Mouse (Mus musculus) CH12.LX (cell line): ENCODE data around the gene Egfl8. TPM values are rescaled to one million over a fixed set of nuclear protein-coding genes. Genes with fewer than 3 reads are reported as not detected.

Source experiments
- DNase-seq: peaks from one replicate; pipeline ENCODE4 v3.0.0-alpha.2; 2013; ENCODE audit errors: extremely low read depth
- H3K27ac ChIP-seq: 2 replicates; pipeline ENCODE4 v1.5.1; 2012; ENCODE audit warnings: low read depth, mild to moderate bottlenecking, control low read depth, moderate library complexity; ENCODE audit not compliant: insufficient read depth
- H3K27me3 ChIP-seq: replicated peaks from 2 replicates; pipeline ENCODE3; 2012; ENCODE audit warnings: inconsistent platforms
- H3K36me3 ChIP-seq, 2 experiments: replicated peaks in 1 of 2; 2 replicates each; pipeline versions ENCODE3 to v1.6.1; 2012; ENCODE audit warnings: inconsistent platforms in 1 of 2, low read length in 1 of 2, mild to moderate bottlenecking in 1 of 2, mixed read lengths in 1 of 2, moderate library complexity in 1 of 2; ENCODE audit not compliant: control insufficient read depth in 1 of 2, insufficient read depth in 1 of 2
- H3K4me1 ChIP-seq, 2 experiments: 2 replicates each; pipeline ENCODE4 v1.6.1; 2012; ENCODE audit warnings: inconsistent platforms in 1 of 2, moderate library complexity in 1 of 2; ENCODE audit not compliant: insufficient read depth in 2 of 2, control insufficient read depth in 1 of 2
- H3K4me2 ChIP-seq: 2 replicates; pipeline ENCODE4 v1.6.1; 2012; ENCODE audit warnings: low read depth, mild to moderate bottlenecking, control low read depth; ENCODE audit not compliant: poor library complexity, insufficient read depth, severe bottlenecking
- H3K4me3 ChIP-seq, 3 experiments: fragments of 150-350 bp in 1 of 3; sonication (generic) in 1 of 3; replicated peaks in 1 of 3; 2 replicates each; pipeline versions ENCODE3 to v1.5.1; 2011 to 2012; ENCODE audit warnings: low read depth in 2 of 3, low read length in 2 of 3, mild to moderate bottlenecking in 2 of 3, moderate library complexity in 2 of 3, control low read depth in 1 of 3, improper control_type of control experiment in 1 of 3, inconsistent platforms in 1 of 3, mixed read lengths in 1 of 3; ENCODE audit not compliant: poor library complexity in 1 of 3
- H3K79me2 ChIP-seq: replicated peaks from 2 replicates; pipeline ENCODE4 v1.6.1; 2012; ENCODE audit warnings: mild to moderate bottlenecking, moderate library complexity; ENCODE audit not compliant: control insufficient read depth, poor library complexity, insufficient read depth, severe bottlenecking; ENCODE audit errors: extremely low read depth
- H3K9ac ChIP-seq: 2 replicates; pipeline ENCODE4 v1.6.1; 2012; ENCODE audit warnings: low read depth, mild to moderate bottlenecking, control low read depth, moderate library complexity; ENCODE audit not compliant: insufficient read depth
- H3K9me3 ChIP-seq: replicated peaks from 2 replicates; pipeline ENCODE3; 2012; ENCODE audit warnings: low read length, inconsistent platforms, mixed read lengths
- CHD1 ChIP-seq: IDR thresholded peaks from 2 replicates; pipeline ENCODE4 v1.6.1; 2012; ENCODE audit warnings: low read depth, low read length, improper control_type of control experiment, inconsistent platforms
- CHD2 ChIP-seq: IDR thresholded peaks from 2 replicates; pipeline ENCODE4 v1.6.1; 2011; ENCODE audit warnings: low read length, improper control_type of control experiment
- CTCF ChIP-seq, 2 experiments: IDR thresholded peaks in 1 of 2; conservative IDR thresholded peaks in 1 of 2; 2 replicates each; pipeline ENCODE4 v1.5.1; 2011 to 2012; ENCODE audit warnings: low read depth in 2 of 2, low read length in 2 of 2, improper control_type of control experiment in 1 of 2, inconsistent platforms in 1 of 2, mild to moderate bottlenecking in 1 of 2, moderate library complexity in 1 of 2
- E2F4 ChIP-seq: IDR thresholded peaks from 2 replicates; pipeline ENCODE4 v1.6.1; 2011; ENCODE audit warnings: low read depth, low read length, improper control_type of control experiment; ENCODE audit not compliant: insufficient replicate concordance
- EP300 ChIP-seq: IDR thresholded peaks from 2 replicates; pipeline ENCODE4 v1.6.1; 2011; ENCODE audit warnings: low read length, improper control_type of control experiment
- GABPA ChIP-seq: IDR thresholded peaks from 2 replicates; pipeline ENCODE4 v1.6.1; 2012; ENCODE audit warnings: low read depth, low read length, improper control_type of control experiment, inconsistent platforms; ENCODE audit not compliant: insufficient replicate concordance
- HCFC1 ChIP-seq: IDR thresholded peaks from 2 replicates; pipeline ENCODE4 v1.6.1; 2012; ENCODE audit warnings: low read depth, mild to moderate bottlenecking, inconsistent platforms, low read length, improper control_type of control experiment
- MEF2A ChIP-seq: IDR thresholded peaks from 2 replicates; pipeline ENCODE4 v1.6.1; 2014; ENCODE audit warnings: low read depth, mild to moderate bottlenecking, inconsistent platforms, low read length, improper control_type of control experiment, borderline replicate concordance
- MXI1 ChIP-seq: IDR thresholded peaks from 2 replicates; pipeline ENCODE4 v1.6.1; 2011; ENCODE audit warnings: mild to moderate bottlenecking, low read depth, low read length, improper control_type of control experiment
- MYC ChIP-seq: IDR thresholded peaks from 2 replicates; pipeline ENCODE4 v1.6.1; 2011; ENCODE audit warnings: low read depth, mild to moderate bottlenecking, improper control_type of control experiment, low read length
- NRF1 ChIP-seq: IDR thresholded peaks from 2 replicates; pipeline ENCODE4 v1.6.1; 2014; ENCODE audit warnings: low read depth, mild to moderate bottlenecking, inconsistent platforms, low read length, improper control_type of control experiment, moderate library complexity
- PAX5 ChIP-seq: IDR thresholded peaks from 2 replicates; pipeline ENCODE4 v1.6.1; 2012; ENCODE audit warnings: low read length, inconsistent platforms, mixed read lengths
- POLR2A ChIP-seq: IDR thresholded peaks from 2 replicates; pipeline ENCODE4 v1.6.1; 2011; ENCODE audit warnings: low read depth, mild to moderate bottlenecking, improper control_type of control experiment, low read length
- POLR2AphosphoS2 ChIP-seq: IDR thresholded peaks from 2 replicates; pipeline ENCODE4 v1.6.1; 2011; ENCODE audit warnings: low read depth, low read length, improper control_type of control experiment
- RCOR1 ChIP-seq: conservative IDR thresholded peaks from 2 replicates; pipeline ENCODE4 v1.6.1; 2012; ENCODE audit warnings: low read depth, mild to moderate bottlenecking, inconsistent platforms, low read length, improper control_type of control experiment
- TBP ChIP-seq: conservative IDR thresholded peaks from 2 replicates; pipeline ENCODE4 v1.6.1; 2011; ENCODE audit warnings: low read depth, low read length, improper control_type of control experiment
- TCF12 ChIP-seq: IDR thresholded peaks from 2 replicates; pipeline ENCODE4 v1.6.1; 2014; ENCODE audit warnings: low read depth, mild to moderate bottlenecking, inconsistent platforms, low read length, improper control_type of control experiment
- USF1 ChIP-seq: IDR thresholded peaks from 2 replicates; pipeline ENCODE4 v1.6.1; 2014; ENCODE audit warnings: low read depth, mild to moderate bottlenecking, inconsistent platforms, low read length, improper control_type of control experiment
- USF2 ChIP-seq: conservative IDR thresholded peaks from 2 replicates; pipeline ENCODE4 v1.6.1; 2011; ENCODE audit warnings: low read depth, low read length, improper control_type of control experiment
- ZC3H11A ChIP-seq: IDR thresholded peaks from 2 replicates; pipeline ENCODE4 v1.6.1; 2012; ENCODE audit warnings: low read depth, mild to moderate bottlenecking, inconsistent platforms, low read length, improper control_type of control experiment
- ZKSCAN1 ChIP-seq: IDR thresholded peaks from 2 replicates; pipeline ENCODE4 v1.6.1; 2012; ENCODE audit warnings: low read depth, inconsistent platforms, low read length, improper control_type of control experiment, borderline replicate concordance
- ZMIZ1 ChIP-seq: IDR thresholded peaks from 2 replicates; pipeline ENCODE4 v1.6.1; 2012; ENCODE audit warnings: low read depth, mild to moderate bottlenecking, inconsistent platforms, low read length, improper control_type of control experiment
- ZNF384 ChIP-seq: IDR thresholded peaks from 2 replicates; pipeline ENCODE4 v1.6.1; 2012; ENCODE audit warnings: low read depth, low read length, improper control_type of control experiment, inconsistent platforms
- dilution Hi-C: fragments of 300-500 bp; cut with MboI; formaldehyde crosslinking; loops from 2 replicates; pipeline ENCODE4 v1.14.3; 2020; ENCODE audit warnings: low sequenced_read_pairs; ENCODE audit not compliant: extremely low pct_unique_long_range_greater_than_20kb, extremely low pct_ligation_motif_present
- in situ Hi-C: fragments of 300-500 bp; cut with MboI; formaldehyde crosslinking; loops from 3 replicates; pipeline ENCODE4 v1.14.3; 2019; ENCODE audit warnings: low sequenced_read_pairs, low pct_ligation_motif_present, low pct_unique_long_range_greater_than_20kb, mixed read lengths
- polyA plus RNA-seq: library from polyadenylated mRNA; unstranded; fragments of >175 nt; gene quantifications from 2 replicates; pipeline ENCODE4 v1.2.1, GENCODE M21; 2012; ENCODE audit warnings: low read depth; ENCODE audit not compliant: insufficient read length
- total RNA-seq, 2 experiments: library from RNA; depleted of rRNA; stranded (reverse); fragments of 300-350 nt in 1 of 2; fragments of >200 nt in 1 of 2; gene quantifications; 2 replicates each; pipeline ENCODE4 v1.2.3; 2012 to 2014

The Egfl8 gene
- total and polyA plus RNA-seq, 3 experiments, result not detected

DNA sequence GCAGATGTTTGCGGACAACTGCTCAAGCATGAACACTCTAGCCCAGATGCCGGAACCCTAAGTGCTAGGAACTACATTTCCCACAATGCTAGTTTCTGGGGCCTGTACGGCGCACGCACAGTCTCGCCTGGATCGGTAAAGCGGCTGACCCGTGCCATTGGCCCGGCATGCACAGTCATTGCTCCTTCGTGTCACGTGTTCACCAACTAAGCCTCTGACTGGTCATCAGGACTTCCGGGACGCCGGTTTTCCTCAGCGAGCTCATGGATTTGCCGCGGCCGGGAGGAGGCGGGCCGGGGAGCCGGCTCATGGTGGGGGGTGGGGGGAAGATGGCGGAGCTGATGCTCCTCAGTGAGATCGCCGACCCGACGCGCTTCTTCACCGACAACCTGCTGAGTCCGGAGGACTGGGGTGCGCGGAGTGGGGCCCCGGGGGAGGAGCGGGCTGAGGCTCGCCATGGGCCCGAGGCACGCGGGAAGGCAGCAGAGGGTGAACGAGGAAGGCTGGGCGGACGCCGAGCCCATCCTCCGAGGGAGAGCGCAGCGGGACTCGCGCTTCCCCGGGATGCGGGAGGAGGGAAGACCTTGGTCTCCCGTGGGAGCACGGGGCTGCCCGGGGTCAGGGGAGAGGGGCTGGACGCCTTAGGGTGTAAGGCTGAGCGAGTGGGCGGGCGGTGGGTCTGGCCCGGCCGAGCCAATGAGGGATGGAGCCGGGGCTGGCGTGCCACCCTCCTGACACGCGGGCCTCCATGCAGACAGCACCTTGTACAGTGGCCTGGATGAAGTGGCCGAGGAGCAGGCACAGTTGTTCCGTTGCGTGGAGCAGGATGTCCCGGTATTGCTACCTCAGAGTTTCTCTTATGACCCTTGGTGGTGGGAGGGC is 31.4 kb upstream of the Egfl8 start, which contains the start of gene Atf6b (continued):
- no peak for TF ChIP-seq PAX5
- no peak for TF ChIP-seq ZKSCAN1
- TF ChIP-seq ZC3H11A, result no peak
- TF ChIP-seq MXI1, result peak; percentile 80
- no peak for TF ChIP-seq TBP
- TF ChIP-seq MEF2A, result peak; percentile 65; the same call in 1 of the 2 replicates
- peak; percentile 95 for TF ChIP-seq USF2
- TF ChIP-seq MYC, result peak; percentile 61; the same call in 1 of the 2 replicates
- no peak; the same call in 1 of the 2 replicates for TF ChIP-seq ZMIZ1
- no peak for TF ChIP-seq ZNF384
- TF ChIP-seq CHD1, result no peak

DNA sequence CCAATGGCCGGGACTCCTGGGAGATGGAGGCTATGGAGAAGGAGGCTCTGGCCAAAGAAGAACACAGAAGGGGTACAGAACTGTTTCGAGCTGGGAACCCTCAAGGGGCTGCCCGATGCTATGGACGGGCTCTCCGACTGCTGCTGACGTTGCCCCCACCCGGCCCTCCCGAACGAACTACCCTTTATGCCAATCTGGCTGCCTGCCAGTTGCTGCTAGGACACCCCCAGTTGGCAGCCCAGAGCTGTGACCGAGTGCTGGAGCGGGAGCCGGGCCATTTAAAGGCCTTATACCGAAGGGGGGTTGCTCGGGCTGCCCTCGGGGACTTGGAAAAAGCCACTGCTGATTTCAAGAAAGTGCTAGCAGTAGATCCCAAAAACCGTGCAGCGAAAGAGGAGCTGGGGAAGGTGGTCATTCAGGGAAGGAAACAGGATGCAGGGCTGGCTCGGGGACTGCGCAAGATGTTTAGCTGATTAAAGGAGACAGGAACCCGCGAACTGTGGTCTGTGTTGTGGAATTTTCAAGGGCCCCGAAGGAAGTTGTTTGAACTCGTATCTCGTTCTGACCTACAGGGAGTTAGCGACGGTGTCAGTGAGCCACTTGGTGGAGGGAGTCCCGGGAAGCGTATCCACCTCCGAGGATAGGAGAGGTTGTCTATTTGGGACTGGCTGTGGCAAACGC is 30.2 kb upstream of the Egfl8 start:
- in situ Hi-C loops, result no loop called here
- Histone ChIP-seq H3K4me3 (no peak overlapping the region), H3K9ac (no peak overlapping the region), H3K79me2 (no peaks in the 10 kb centered on the region; the same call in 1 of the 2 replicates), H3K9me3 (no peaks in the 10 kb centered on the region), H3K27ac (no peak overlapping the region), H3K4me1 (peaks cover 16 to 48% of the 10 kb centered on the region in 2 experiments), H3K36me3 (peaks cover 15 to 36% of the 10 kb centered on the region in 2 experiments), H3K27me3 (peaks cover 28% of the 10 kb centered on the region), H3K4me2 (no peak overlapping the region)
- TF ChIP-seq PAX5, result no peak
- no peak for TF ChIP-seq USF2
- TF ChIP-seq CTCF (conservative IDR thresholded peaks at IDR 0.05 in 1 of 2, IDR thresholded peaks at IDR 0.05 in 1 of 2; ENCODE audit: low read depth in 2 of 2, low read length in 2 of 2), result no peak
- no peak for TF ChIP-seq GABPA
- no peak for DNase-seq
- dilution Hi-C loops, result no loop called here

DNA sequence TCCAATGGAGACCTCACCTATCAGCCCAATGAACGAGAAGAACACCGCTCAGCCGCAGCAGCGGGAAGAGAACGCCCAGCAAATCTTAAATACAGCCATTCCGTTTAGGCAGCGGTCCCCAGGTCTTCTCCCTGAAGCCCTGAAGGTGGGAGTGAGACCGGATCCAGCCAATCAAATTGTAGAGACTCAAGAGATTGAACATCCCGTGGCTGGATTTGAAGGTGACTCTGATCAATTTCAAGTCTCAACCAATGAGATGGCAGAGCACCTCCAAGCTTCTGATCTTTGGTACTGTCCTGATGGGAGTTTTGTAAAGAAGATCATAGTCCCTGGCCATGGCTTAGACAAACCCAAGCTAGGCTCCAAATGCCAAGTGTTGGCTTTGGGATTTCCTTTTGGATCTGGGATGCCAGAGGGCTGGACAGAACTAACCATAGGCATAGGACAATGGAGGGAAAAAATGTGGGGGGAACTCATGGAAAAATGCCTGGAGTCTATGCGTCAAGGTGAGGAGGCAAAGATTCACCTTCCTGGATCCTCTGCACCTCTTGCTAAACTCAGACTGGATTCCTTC is 29.6 kb upstream of the Egfl8 start:
- in situ Hi-C loops, result no loop called here
- Histone ChIP-seq H3K4me3 (peak overlapping the region; percentile 65 to 80 (median 76)), H3K9ac (peak overlapping the region; percentile 94; the same call in 1 of the 2 replicates), H3K36me3 (peaks cover 9 to 29% of the 10 kb centered on the region in 2 experiments), H3K4me1 (peaks cover 16 to 54% of the 10 kb centered on the region in 2 experiments), H3K79me2 (no peaks in the 10 kb centered on the region; the same call in 1 of the 2 replicates)
- no peak for DNase-seq
- dilution Hi-C loops, result no loop called here
- TF ChIP-seq MYC (no peak), HCFC1 (no peak), ZKSCAN1 (no peak), EP300 (no peak), POLR2A (no peak), ZNF384 (no peak), CTCF (conservative IDR thresholded peaks at IDR 0.05 in 1 of 2, IDR thresholded peaks at IDR 0.05 in 1 of 2; ENCODE audit: low read depth in 2 of 2, low read length in 2 of 2) (no peak), CHD2 (no peak), USF1 (no peak), RCOR1 (no peak), E2F4 (no peak), TCF12 (no peak), NRF1 (no peak), POLR2AphosphoS2 (no peak)
- TF ChIP-seq, all 38 proteins: peak for 0
- Histone ChIP-seq H3K9me3 (no peaks in the 10 kb centered on the region), H3K4me2 (peak overlapping the region; percentile 86), H3K27me3 (peaks cover 35% of the 10 kb centered on the region), H3K27ac (no peak overlapping the region)
